ENCODE assay signal across 11 mouse cellular contexts in genomic region chr10:44037918-44038544, GRCm38 (mm10).
A peak's percentile ranks its signal among the peaks of the same experiment; 100 is the strongest.
DNase-seq lines count a peak whose midpoint lies in the region; ATAC-seq and TF ChIP-seq lines count a peak whose summit lies in the region.
"Had no signal": no experiment of that assay in that cellular context is flagged by ENCODE, and none has a peak within 500 bp of the region (broad histone marks: within the 10 kb centered on the region; RNA-seq: fewer than 3 reads in every experiment).

No protein-coding gene starts in this region.

- no peak for TF ChIP-seq CTCF in E14TG2a.4 (conservative IDR thresholded peaks at IDR 0.05; ENCODE audit: low read length)
- TF ChIP-seq CTCF in small intestine, adult 2 months (IDR thresholded peaks at IDR 0.05; ENCODE audit: extremely low read depth, insufficient read length, insufficient replicate concordance, low read depth, low read length), result no peak

- WGBS in heart, embryonic 15.5 days, result 37% methylated on average over 11 of the region's 11 CpGs
- WGBS in small intestine, adult 2 months, result 10% methylated on average over 11 of the region's 11 CpGs

- no peak for TF ChIP-seq POLR2A in small intestine, adult 2 months (IDR thresholded peaks at IDR 0.05; ENCODE audit: low read depth, low read length)

- no peaks in the 10 kb centered on the region for H3K4me1 ChIP-seq in heart, embryonic 15.5 days (replicated peaks)
- H3K4me1 ChIP-seq in E14TG2a.4 (replicated peaks; ENCODE audit: low read depth, low read length), result peaks cover 14% of the 10 kb centered on the region
- H3K4me1 ChIP-seq in small intestine, adult 2 months (ENCODE audit: control insufficient read depth, insufficient read depth, insufficient read length, low read length), result peaks cover 4% of the 10 kb centered on the region; the same call in 1 of the 2 replicates

- no peaks in the 10 kb centered on the region for H3K9me3 ChIP-seq in heart, embryonic 15.5 days (replicated peaks)
- peaks cover 5% of the 10 kb centered on the region; the same call in 1 of the 2 replicates for H3K9me3 ChIP-seq in E14TG2a.4 (ENCODE audit: low read length)

- H3K4me3 ChIP-seq in heart, embryonic 15.5 days, result no peak overlapping the region
- H3K4me3 ChIP-seq in E14TG2a.4 (replicated peaks; ENCODE audit: low read length), result peak overlapping the region; percentile 54
- peak overlapping the region; percentile 58 for H3K4me3 ChIP-seq in small intestine, adult 2 months (ENCODE audit: low read depth, low read length)

- no peak for ATAC-seq in heart, embryonic 15.5 days (replicated peaks; ENCODE audit: insufficient number of reproducible peaks, insufficient read depth, low FRiP score, low read depth)
- peak; percentile 95 for ATAC-seq in inflammation-experienced regulatory T-cells, adult 6 months

- H3K27me3 ChIP-seq in heart, embryonic 15.5 days, result no peaks in the 10 kb centered on the region
- H3K27me3 ChIP-seq in E14TG2a.4 (ENCODE audit: insufficient read depth, low read length), result no peaks in the 10 kb centered on the region; the same call in 1 of the 2 replicates
- no peaks in the 10 kb centered on the region; the same call in 1 of the 2 replicates for H3K27me3 ChIP-seq in small intestine, adult 2 months (ENCODE audit: control insufficient read depth, insufficient read depth, low read length)

- H3K27ac ChIP-seq in heart, embryonic 15.5 days, result no peak overlapping the region
- H3K27ac ChIP-seq in small intestine, adult 2 months (ENCODE audit: insufficient read depth, low read depth, low read length), result peak overlapping the region; percentile 62
- H3K27ac ChIP-seq: macrophage had no signal

- H3K36me3 ChIP-seq in heart, embryonic 15.5 days, result no peaks in the 10 kb centered on the region
- no peaks in the 10 kb centered on the region for H3K36me3 ChIP-seq in E14TG2a.4 (ENCODE audit: insufficient read depth, low read length)
- no peaks in the 10 kb centered on the region for H3K36me3 ChIP-seq in small intestine, adult 2 months (ENCODE audit: control insufficient read depth, insufficient read depth, low read length)

- H3K4me2 ChIP-seq in heart, embryonic 15.5 days, result peak overlapping the region; percentile 27; the same call in 1 of the 2 replicates

- DNase-seq in heart, postnatal 4 days, result no peak
- DNase-seq in gastrocnemius, postnatal 10 days, result no peak
- DNase-seq in kidney, adult 9 months, result no peak
- DNase-seq in layer of hippocampus, postnatal 36 days, result no peak
- DNase-seq: cerebellum, adult 11-12 months; retina, postnatal 1 day had no signal

- H3K9ac ChIP-seq in heart, embryonic 15.5 days, result no peak overlapping the region
